Mouse (Mus musculus) forebrain, embryonic 11.5 days (tissue): ENCODE results near the gene Rasl12. TPM values are rescaled to one million over a fixed set of nuclear protein-coding genes. Genes with fewer than 3 reads are reported as not detected.

Experiments
- ATAC-seq: fragments of 200-750 bp; cut with Nextera tagmentation; replicated peaks from 2 replicates; pipeline ENCODE4 v1.8.0; 2017; ENCODE audit warnings: moderate TSS enrichment; ENCODE audit not compliant: low FRiP score
- DNase-seq: peaks from one replicate; pipeline ENCODE4 v3.0.0-alpha.2; 2017; ENCODE audit warnings: low spot score
- H3K27ac ChIP-seq: fragments of 300-500 bp; sonication (generic); 2 replicates; pipeline ENCODE4 v1.5.1; 2014; ENCODE audit warnings: low read depth, low read length
- H3K27me3 ChIP-seq: fragments of 300-500 bp; sonication (generic); 2 replicates; pipeline ENCODE4 v1.6.1; 2014; ENCODE audit warnings: mild to moderate bottlenecking, low read length, mixed read lengths; ENCODE audit not compliant: control insufficient read depth, insufficient read depth
- H3K36me3 ChIP-seq: fragments of 300-500 bp; sonication (generic); 2 replicates; pipeline ENCODE4 v1.6.1; 2014; ENCODE audit warnings: mild to moderate bottlenecking, low read length, moderate library complexity, mixed read lengths; ENCODE audit not compliant: control insufficient read depth, insufficient read depth
- H3K4me1 ChIP-seq: fragments of 300-500 bp; sonication (generic); replicated peaks from 2 replicates; pipeline ENCODE4 v1.6.1; 2014; ENCODE audit warnings: low read length, mixed read lengths; ENCODE audit not compliant: control insufficient read depth, insufficient read depth
- H3K4me2 ChIP-seq: fragments of 300-500 bp; sonication (generic); 2 replicates; pipeline ENCODE4 v1.6.1; 2014; ENCODE audit warnings: low read depth, mild to moderate bottlenecking, low read length, moderate library complexity, mixed read lengths; ENCODE audit not compliant: severe bottlenecking
- H3K4me3 ChIP-seq: fragments of 300-500 bp; sonication (generic); 2 replicates; pipeline ENCODE4 v1.5.1; 2014; ENCODE audit warnings: low read depth, low read length
- H3K9ac ChIP-seq: fragments of 300-500 bp; sonication (generic); 2 replicates; pipeline ENCODE4 v1.6.1; 2014; ENCODE audit warnings: low read length
- H3K9me3 ChIP-seq: fragments of 300-500 bp; sonication (generic); 2 replicates; pipeline ENCODE4 v1.6.1; 2016; ENCODE audit warnings: low read length, mixed read lengths; ENCODE audit not compliant: control insufficient read depth
- WGBS: fragments of 180-500 bp; shearing (Covaris S2); extraction: QIAGEN DNeasy Blood & Tissue Kit; methylation state at CpG from one replicate; pipeline ENCODE4 v1.1.7; 2014; 5-methylcytosine and 5-hydroxymethylcytosine counted together
- polyA plus RNA-seq: library from polyadenylated mRNA; unstranded; fragments of >200 nt; fragmentation: Nextera tagmentation; extraction: Ambion mirVana; gene quantifications from 2 replicates; pipeline ENCODE4 v1.2.1, GENCODE M21; 2014

Rasl12 gene
- polyA plus RNA-seq, 1 experiment from 2014 or later: 7.2 TPM

DNA sequence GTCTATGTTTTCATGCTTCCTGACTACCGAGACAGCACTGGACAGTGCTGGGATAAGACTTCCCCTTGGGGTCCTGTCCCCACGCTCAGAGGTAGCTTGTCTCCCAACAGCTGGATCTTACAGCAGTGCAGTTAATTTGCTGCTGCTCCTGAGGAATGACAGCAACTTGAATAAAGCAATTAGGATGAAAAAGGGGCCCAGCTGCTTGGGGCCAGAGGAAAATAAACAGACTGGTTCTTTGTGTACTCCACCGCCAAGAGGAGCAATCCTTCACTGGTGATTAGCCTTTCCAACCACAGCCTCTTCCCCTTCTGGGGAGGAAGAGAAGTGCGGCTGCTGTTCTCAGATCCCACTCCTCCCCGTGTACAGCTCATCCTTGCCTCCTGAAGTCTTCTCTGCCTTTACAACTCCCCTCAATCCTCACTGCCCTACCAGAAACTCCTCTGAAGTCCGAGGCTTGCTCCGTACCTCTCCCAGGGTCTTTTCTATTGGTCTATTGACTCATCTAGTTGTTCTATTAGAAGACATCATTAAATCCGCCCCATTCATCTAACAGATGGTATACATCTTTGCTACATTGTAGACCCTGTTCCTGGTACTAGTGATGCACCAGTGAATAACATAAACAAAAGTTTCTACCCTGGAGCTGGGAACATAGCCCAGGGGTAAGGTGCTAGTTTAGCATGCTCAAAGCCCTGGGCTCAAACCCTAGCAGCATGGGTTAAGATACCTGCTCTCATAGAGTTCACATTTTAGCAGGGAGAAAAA, 11.7 kb upstream of the Rasl12 start:
- no peak overlapping the region for H3K9ac ChIP-seq
- 34% methylated on average over 8 of the region's 8 CpGs for WGBS
- no peak overlapping the region for H3K4me3 ChIP-seq
- no peak overlapping the region for H3K4me2 ChIP-seq
- ATAC-seq: no peak
- H3K36me3 ChIP-seq: no peaks in the 10 kb centered on the region
- DNase-seq: no peak
- peaks cover 17% of the 10 kb centered on the region for H3K27me3 ChIP-seq
- H3K27ac ChIP-seq: 0 out of 2 replicates have a peak overlapping the region, but pooled peaks have one; percentile 12
- no peaks in the 10 kb centered on the region for H3K9me3 ChIP-seq
- H3K4me1 ChIP-seq: 0 out of 2 replicates have a peak, but pooled peaks cover 4% of the 10 kb centered on the region

DNA sequence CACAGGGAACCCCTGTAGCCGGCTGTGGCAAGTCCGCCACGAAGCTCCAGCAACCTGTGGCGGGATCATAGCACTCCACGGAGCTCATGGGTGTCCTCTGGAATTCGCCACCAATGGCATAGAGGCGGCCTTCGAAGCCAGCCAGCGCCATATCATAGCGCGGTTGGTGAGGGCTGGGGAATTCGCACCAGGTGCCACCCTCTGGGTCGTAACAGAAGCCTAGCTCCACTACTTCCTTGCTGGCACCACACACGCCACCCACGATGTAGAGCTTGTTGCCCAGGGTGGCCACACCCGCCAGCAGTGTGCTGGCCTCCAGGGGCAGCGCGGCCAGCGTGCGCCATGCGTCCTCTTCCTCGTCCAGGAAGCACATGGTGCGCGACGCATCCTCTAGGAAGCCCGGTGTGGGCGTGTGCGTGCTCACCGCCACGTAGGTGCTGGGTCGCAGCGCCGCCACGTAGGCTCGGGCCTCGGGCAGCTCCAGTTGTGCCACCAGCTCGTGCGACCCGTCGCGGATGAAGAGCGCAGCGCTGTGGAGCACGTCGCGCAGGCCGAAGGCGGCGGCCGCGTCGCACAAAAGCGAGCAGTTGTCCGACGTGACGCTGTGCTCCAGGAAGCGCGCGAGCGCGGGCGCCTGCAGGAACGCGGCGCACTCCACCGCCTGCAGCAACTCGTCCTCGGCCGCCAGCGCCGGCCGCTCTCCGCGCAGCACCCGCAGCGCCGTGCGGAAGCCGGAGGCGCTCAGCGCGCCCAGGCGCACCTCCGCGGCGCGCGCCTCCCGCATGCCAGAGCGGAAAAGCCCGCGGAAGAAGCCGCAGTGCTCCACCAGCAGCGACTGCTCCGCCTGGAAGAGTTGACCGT, 7.3 kb upstream of the Rasl12 start:
- Histone ChIP-seq H3K36me3 (no peaks in the 10 kb centered on the region), H3K4me2 (peak overlapping the region; percentile 51), H3K4me3 (peak overlapping the region; percentile 34), H3K4me1 (0 out of 2 replicates have a peak, but pooled peaks cover 4% of the 10 kb centered on the region), H3K27me3 (peaks cover 30% of the 10 kb centered on the region), H3K9ac (peak overlapping the region; percentile 27), H3K9me3 (no peaks in the 10 kb centered on the region), H3K27ac (no peak overlapping the region)
- 0 out of 2 replicates have a peak, but pooled peaks have one; percentile 12 for ATAC-seq
- DNase-seq: peak; percentile 62
- WGBS: 18% methylated on average over 96 of the region's 96 CpGs

DNA sequence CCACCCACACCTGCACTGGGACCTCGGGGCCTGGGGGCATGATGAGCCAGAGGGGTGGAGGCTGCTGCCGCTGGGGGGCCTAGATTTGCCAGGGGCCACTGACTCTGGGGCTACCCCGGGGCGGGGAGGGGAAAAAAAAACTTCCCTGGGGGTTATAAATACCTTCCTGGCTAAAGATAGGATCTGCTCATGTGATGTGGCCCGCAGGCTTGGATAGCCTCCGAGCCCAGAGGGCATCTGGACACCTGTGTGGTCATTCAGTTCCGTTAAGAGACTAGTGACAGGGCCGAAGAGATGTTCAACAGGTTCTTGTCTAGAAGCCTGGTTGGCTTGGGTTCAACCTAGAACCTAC, 6.7 kb upstream of the Rasl12 start, which contains the start of gene Kbtbd13:
TSS of gene Kbtbd13 (minus strand) at position 40 of the 352 bp plus-strand sequence.
- Histone ChIP-seq H3K36me3 (no peaks in the 10 kb centered on the region), H3K9me3 (no peaks in the 10 kb centered on the region), H3K9ac (peak within 1 kb of the TSS; percentile 27), H3K4me1 (no peaks in the 10 kb centered on the region), H3K27ac (no peak within 1 kb of the TSS), H3K4me2 (peak within 1 kb of the TSS; percentile 51), H3K27me3 (peaks cover 30% of the 10 kb centered on the region), H3K4me3 (peak within 1 kb of the TSS; percentile 34)
- DNase-seq (no peak), ATAC-seq (no peak)
- 40% methylated on average over 8 of the region's 8 CpGs for WGBS

DNA sequence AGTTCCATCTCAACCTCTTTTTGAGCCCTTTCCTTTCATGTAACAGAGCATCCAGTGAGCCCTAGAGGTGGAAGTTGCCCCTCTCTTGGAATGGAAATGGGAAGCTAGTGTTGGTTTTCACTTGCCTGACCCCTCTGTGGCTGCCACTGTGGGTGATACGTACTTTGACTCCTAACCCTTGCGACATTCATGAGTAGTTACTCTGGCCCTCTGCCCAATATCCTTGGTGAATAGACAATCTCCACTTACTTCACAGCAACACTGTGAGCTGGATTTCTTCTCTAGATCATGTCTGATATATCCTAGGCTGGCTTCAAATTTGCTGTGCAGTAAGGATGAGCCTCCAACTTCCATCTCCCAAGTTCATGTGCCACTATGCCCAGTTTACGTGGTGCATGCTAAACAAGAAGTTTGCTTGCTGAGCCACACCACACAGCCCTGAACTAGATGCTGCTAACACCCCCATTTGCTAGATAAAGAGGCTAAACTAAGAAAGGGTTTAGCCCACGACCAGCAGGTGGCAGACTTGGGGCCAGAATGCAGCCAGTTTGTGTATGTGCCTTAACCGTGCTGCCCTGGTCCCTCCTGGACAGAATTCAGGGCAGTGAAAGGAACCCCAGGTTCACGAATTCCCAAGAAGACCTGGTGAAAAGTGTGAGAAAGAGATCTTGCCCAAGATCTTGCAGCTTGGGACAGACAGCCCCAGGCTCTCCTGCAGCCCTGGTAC, 5.5 kb upstream of the Rasl12 start:
- Histone ChIP-seq H3K9ac (no peak overlapping the region), H3K9me3 (no peaks in the 10 kb centered on the region), H3K27me3 (peaks cover 30% of the 10 kb centered on the region), H3K36me3 (no peaks in the 10 kb centered on the region), H3K4me3 (no peak overlapping the region), H3K4me1 (no peaks in the 10 kb centered on the region), H3K27ac (no peak overlapping the region), H3K4me2 (no peak overlapping the region)
- ATAC-seq: no peak
- WGBS: 28% methylated on average over 6 of the region's 6 CpGs
- peak; percentile 81 for DNase-seq

DNA sequence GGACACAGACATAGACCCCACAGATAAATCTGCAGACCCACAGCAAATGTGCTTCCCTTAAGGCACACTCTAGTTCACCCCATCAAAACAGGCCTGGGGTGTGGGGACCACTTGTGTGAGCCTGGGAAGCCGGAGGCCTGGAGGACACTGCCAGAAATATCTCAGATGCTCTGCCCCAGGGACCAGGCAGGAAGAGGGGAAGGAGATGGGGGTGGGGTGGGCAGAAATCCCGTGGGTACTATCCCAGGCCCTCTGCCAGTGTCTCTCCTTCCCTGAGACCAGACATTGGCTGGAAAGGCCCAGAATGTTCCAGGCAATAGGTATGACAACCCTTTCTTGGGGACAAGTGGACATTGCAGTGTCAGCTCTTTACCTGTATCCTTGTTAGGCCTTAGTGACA, 4.7 kb upstream of the Rasl12 start:
- Histone ChIP-seq H3K27ac (no peak overlapping the region), H3K36me3 (no peaks in the 10 kb centered on the region), H3K4me1 (0 out of 2 replicates have a peak, but pooled peaks cover 3% of the 10 kb centered on the region), H3K9ac (no peak overlapping the region), H3K9me3 (no peaks in the 10 kb centered on the region), H3K27me3 (peaks cover 30% of the 10 kb centered on the region), H3K4me3 (no peak overlapping the region), H3K4me2 (no peak overlapping the region)
- ATAC-seq (no peak), DNase-seq (no peak)
- 62% methylated on average over 2 of the region's 2 CpGs for WGBS

DNA sequence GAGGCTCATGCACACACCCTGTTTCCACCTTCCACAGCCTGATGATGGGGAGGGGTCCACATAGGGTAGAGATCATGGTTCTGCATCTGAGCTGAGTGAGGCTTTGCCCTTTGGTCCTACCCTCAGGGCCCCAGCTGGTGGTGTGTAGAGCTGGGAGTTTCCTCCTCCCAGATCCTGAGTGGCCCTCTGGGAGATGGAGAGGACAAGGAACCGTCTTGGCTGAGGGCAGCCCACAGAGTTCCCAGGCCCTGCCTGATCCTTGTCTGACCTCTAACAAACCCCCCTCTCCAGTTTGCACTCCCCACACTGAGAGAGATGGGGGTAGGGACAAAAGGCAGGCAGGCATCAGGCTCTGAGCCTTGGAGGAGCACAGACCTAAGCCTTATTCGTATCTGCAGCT, 3.9 kb upstream of the Rasl12 start:
- Histone ChIP-seq H3K4me3 (no peak overlapping the region), H3K36me3 (no peaks in the 10 kb centered on the region), H3K9me3 (no peaks in the 10 kb centered on the region), H3K27me3 (peaks cover 30% of the 10 kb centered on the region), H3K9ac (no peak overlapping the region), H3K4me2 (no peak overlapping the region), H3K27ac (no peak overlapping the region), H3K4me1 (0 out of 2 replicates have a peak, but pooled peaks cover 3% of the 10 kb centered on the region)
- ATAC-seq (no peak), DNase-seq (no peak)
- WGBS: 73% methylated on average over 2 of the region's 2 CpGs

DNA sequence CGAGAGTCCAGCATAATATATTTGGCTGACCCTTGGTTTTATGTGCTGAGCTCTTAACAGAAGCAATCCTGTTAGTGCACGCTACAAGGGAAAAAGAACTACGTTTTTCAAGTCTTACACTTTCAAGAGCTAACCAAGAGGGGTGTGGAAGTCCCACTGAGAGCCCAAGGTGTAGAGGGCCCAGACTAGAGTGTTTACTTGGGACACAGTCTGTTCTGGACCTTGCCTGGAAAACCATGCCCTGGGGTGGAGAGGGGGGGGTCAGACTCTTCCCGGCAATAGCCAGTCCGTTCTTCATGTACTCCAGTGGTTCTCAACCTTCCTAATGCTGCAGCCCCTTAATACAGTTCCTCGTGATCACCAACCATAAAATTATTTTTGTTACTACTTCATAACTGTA, 1.6 kb downstream of the Rasl12 start:
- H3K9ac ChIP-seq: no peak overlapping the region
- no peak for DNase-seq
- H3K36me3 ChIP-seq: no peaks in the 10 kb centered on the region
- no peak for ATAC-seq
- no peaks in the 10 kb centered on the region for H3K27me3 ChIP-seq
- H3K4me2 ChIP-seq: no peak overlapping the region
- H3K4me3 ChIP-seq: no peak overlapping the region
- no peak overlapping the region for H3K27ac ChIP-seq
- 92% methylated on average over 6 of the region's 6 CpGs for WGBS
- H3K9me3 ChIP-seq: no peaks in the 10 kb centered on the region
- 0 out of 2 replicates have a peak, but pooled peaks cover 3% of the 10 kb centered on the region for H3K4me1 ChIP-seq
